Mouse (Mus musculus) liver, embryonic 13.5 days (tissue): ENCODE results near the gene Hjurp. TPM values are rescaled to one million over a fixed set of nuclear protein-coding genes. Genes with fewer than 3 reads are reported as not detected.

ENCODE experiments used
- ATAC-seq: fragments of 200-750 bp; cut with Nextera tagmentation; 2 replicates; pipeline ENCODE4 v1.8.0; 2017; ENCODE audit warnings: low read depth, mild to moderate bottlenecking, moderate number of reproducible peaks, moderate library complexity
- DNase-seq: peaks from one replicate; pipeline ENCODE4 v3.0.0; 2022
- H3K27ac ChIP-seq: fragments of 300-500 bp; sonication (generic); 2 replicates; pipeline ENCODE4 v1.5.1; 2015; ENCODE audit warnings: moderate library complexity, mild to moderate bottlenecking, inconsistent platforms
- H3K27me3 ChIP-seq: fragments of 300-500 bp; sonication (generic); 2 replicates; pipeline ENCODE4 v1.6.1; 2015; ENCODE audit warnings: mild to moderate bottlenecking, inconsistent platforms
- H3K36me3 ChIP-seq: fragments of 300-500 bp; sonication (generic); 2 replicates; pipeline ENCODE4 v1.6.1; 2015; ENCODE audit warnings: mild to moderate bottlenecking, inconsistent platforms
- H3K4me1 ChIP-seq: fragments of 300-500 bp; sonication (generic); replicated peaks from 2 replicates; pipeline ENCODE4 v1.6.1; 2015; ENCODE audit warnings: inconsistent platforms
- H3K4me2 ChIP-seq: fragments of 300-500 bp; sonication (generic); 2 replicates; pipeline ENCODE4 v1.6.1; 2015; ENCODE audit warnings: inconsistent platforms, mild to moderate bottlenecking, moderate library complexity
- H3K4me3 ChIP-seq: fragments of 300-500 bp; sonication (generic); replicated peaks from 2 replicates; pipeline ENCODE4 v1.5.1; 2015; ENCODE audit warnings: mild to moderate bottlenecking, inconsistent platforms
- H3K9ac ChIP-seq: fragments of 300-500 bp; sonication (generic); 2 replicates; pipeline ENCODE4 v1.6.1; 2015; ENCODE audit warnings: mild to moderate bottlenecking, inconsistent platforms
- H3K9me3 ChIP-seq: fragments of 300-500 bp; sonication (generic); replicated peaks from 2 replicates; pipeline ENCODE4 v1.6.1; 2016; ENCODE audit warnings: inconsistent platforms
- WGBS: fragments of 180-500 bp; shearing (Covaris S2); methylation state at CpG from one replicate; pipeline ENCODE4 v1.1.7; 2015; ENCODE audit not compliant: insufficient replicate concordance; 5-methylcytosine and 5-hydroxymethylcytosine counted together
- polyA plus RNA-seq: library from polyadenylated mRNA; unstranded; fragments of >200 nt; fragmentation: Nextera tagmentation; extraction: Ambion mirVana; gene quantifications from 2 replicates; pipeline ENCODE4 v1.2.1, GENCODE M21; 2015

The Hjurp gene
- polyA plus RNA-seq, 1 experiment from 2014 or later = 61.0 TPM

GRCm38 (mm10) chr1:88276524-88277097, 822 bp downstream of the Hjurp start:
- DNase-seq (no peak), ATAC-seq (peak; percentile 49)
- peak overlapping the region; percentile 77 for H3K9ac ChIP-seq

GRCm38 (mm10) chr1:88275698-88276523, 1.5 kb downstream of the Hjurp start:
- no peaks in the 10 kb centered on the region for H3K9me3 ChIP-seq
- peak overlapping the region; percentile 60 for H3K4me2 ChIP-seq
- H3K27ac ChIP-seq = peak overlapping the region; percentile 83
- peak overlapping the region; percentile 61 for H3K4me3 ChIP-seq
- ATAC-seq (no peak), DNase-seq (no peak)
- H3K9ac ChIP-seq = peak overlapping the region; percentile 77
- H3K4me1 ChIP-seq = peaks cover 52% of the 10 kb centered on the region
- H3K27me3 ChIP-seq = no peaks in the 10 kb centered on the region
- peaks cover 51% of the 10 kb centered on the region for H3K36me3 ChIP-seq
- 61% methylated on average over 13 of the region's 13 CpGs for WGBS

More at GRCm38 (mm10) chr1:88276524-88277097, 822 bp downstream of the Hjurp start:
- Histone ChIP-seq H3K4me3 (peak overlapping the region; percentile 61), H3K27ac (peak overlapping the region; percentile 83), H3K36me3 (peaks cover 45% of the 10 kb centered on the region), H3K9me3 (no peaks in the 10 kb centered on the region), H3K4me2 (peak overlapping the region; percentile 60), H3K4me1 (peaks cover 52% of the 10 kb centered on the region), H3K27me3 (no peaks in the 10 kb centered on the region)
- WGBS = 17% methylated on average over 10 of the region's 10 CpGs

GRCm38 (mm10) chr1:88275078-88275680, 2.3 kb downstream of the Hjurp start:
- DNase-seq = no peak
- Histone ChIP-seq H3K27ac (no peak overlapping the region), H3K4me3 (peak overlapping the region; percentile 61), H3K9ac (peak overlapping the region; percentile 77), H3K9me3 (no peaks in the 10 kb centered on the region), H3K27me3 (no peaks in the 10 kb centered on the region), H3K36me3 (peaks cover 51% of the 10 kb centered on the region), H3K4me2 (peak overlapping the region; percentile 60), H3K4me1 (peaks cover 51% of the 10 kb centered on the region)
- ATAC-seq = no peak
- 66% methylated on average over 13 of the region's 13 CpGs for WGBS

- H3K4me2 ChIP-seq = peak overlapping the region; percentile 60; the same call in 1 of the 2 replicates
- WGBS = 73% methylated on average over 11 of the region's 11 CpGs
- no peak overlapping the region for H3K9ac ChIP-seq
- no peaks in the 10 kb centered on the region for H3K9me3 ChIP-seq
- H3K4me3 ChIP-seq = no peak overlapping the region
- H3K27me3 ChIP-seq = no peaks in the 10 kb centered on the region
- H3K36me3 ChIP-seq = peaks cover 58% of the 10 kb centered on the region
- H3K27ac ChIP-seq = no peak overlapping the region
- H3K4me1 ChIP-seq = peaks cover 45% of the 10 kb centered on the region
- DNase-seq (no peak), ATAC-seq (no peak)
These were observed 2.9 kb downstream of the Hjurp start for GRCm38 (mm10) chr1:88274371-88275077.

GRCm38 (mm10) chr1:88273832-88274231, 3.6 kb downstream of the Hjurp start:
- no peak for ATAC-seq
- no peak for DNase-seq

GRCm38 (mm10) chr1:88273326-88273725, 4.1 kb downstream of the Hjurp start:
- ATAC-seq (no peak), DNase-seq (no peak)
- whole genome bisulfite sequencing = 83% methylated on average over 3 of the region's 3 CpGs
- H3K27ac ChIP-seq = no peak overlapping the region
- H3K9ac ChIP-seq = no peak overlapping the region
- peaks cover 39% of the 10 kb centered on the region for H3K4me1 ChIP-seq
- peaks cover 70% of the 10 kb centered on the region for H3K36me3 ChIP-seq
- no peak overlapping the region for H3K4me2 ChIP-seq
- H3K4me3 ChIP-seq = no peak overlapping the region
- no peaks in the 10 kb centered on the region for H3K27me3 ChIP-seq
- no peaks in the 10 kb centered on the region for H3K9me3 ChIP-seq

More at GRCm38 (mm10) chr1:88273832-88274231, 3.6 kb downstream of the Hjurp start:
- no peak overlapping the region for H3K4me3 ChIP-seq
- no peak overlapping the region for H3K4me2 ChIP-seq
- H3K9ac ChIP-seq = no peak overlapping the region
- WGBS = 73% methylated on average over 4 of the region's 4 CpGs
- H3K4me1 ChIP-seq = peaks cover 40% of the 10 kb centered on the region
- H3K36me3 ChIP-seq = peaks cover 65% of the 10 kb centered on the region
- H3K27me3 ChIP-seq = no peaks in the 10 kb centered on the region
- H3K9me3 ChIP-seq = no peaks in the 10 kb centered on the region
- no peak overlapping the region for H3K27ac ChIP-seq

GRCm38 (mm10) chr1:88272851-88273250, 4.6 kb downstream of the Hjurp start:
- peaks cover 75% of the 10 kb centered on the region for H3K36me3 ChIP-seq
- DNase-seq = no peak
- 58% methylated on average over 4 of the region's 4 CpGs for WGBS
- no peak overlapping the region for H3K4me2 ChIP-seq
- ATAC-seq = no peak
- H3K9ac ChIP-seq = no peak overlapping the region
- no peak overlapping the region for H3K27ac ChIP-seq
- no peak overlapping the region for H3K4me3 ChIP-seq
- peaks cover 34% of the 10 kb centered on the region for H3K4me1 ChIP-seq
- no peaks in the 10 kb centered on the region for H3K9me3 ChIP-seq
- H3K27me3 ChIP-seq = no peaks in the 10 kb centered on the region

- Histone ChIP-seq H3K4me2 (no peak overlapping the region), H3K27me3 (no peaks in the 10 kb centered on the region), H3K36me3 (peaks cover 93% of the 10 kb centered on the region), H3K9ac (no peak overlapping the region), H3K9me3 (no peaks in the 10 kb centered on the region), H3K27ac (no peak overlapping the region), H3K4me3 (no peak overlapping the region), H3K4me1 (peaks cover 8% of the 10 kb centered on the region)
- DNase-seq = no peak
- 83% methylated on average over 12 of the region's 12 CpGs for WGBS
- no peak for ATAC-seq
These were observed 7.7 kb downstream of the Hjurp start for GRCm38 (mm10) chr1:88269539-88270309.

GRCm38 (mm10) chr1:88268070-88268469, 9.4 kb downstream of the Hjurp start:
- Histone ChIP-seq H3K4me1 (no peaks in the 10 kb centered on the region), H3K4me2 (no peak overlapping the region), H3K4me3 (no peak overlapping the region), H3K27ac (no peak overlapping the region), H3K9ac (no peak overlapping the region), H3K9me3 (no peaks in the 10 kb centered on the region), H3K27me3 (no peaks in the 10 kb centered on the region), H3K36me3 (peaks cover 93% of the 10 kb centered on the region)
- no peak for DNase-seq
- 77% methylated on average over 6 of the region's 6 CpGs for WGBS
- ATAC-seq = no peak

GRCm38 (mm10) chr1:88267489-88267888, 9.9 kb downstream of the Hjurp start:
- 83% methylated on average over 6 of the region's 6 CpGs for WGBS
- H3K27ac ChIP-seq = no peak overlapping the region
- H3K4me3 ChIP-seq = no peak overlapping the region
- H3K27me3 ChIP-seq = no peaks in the 10 kb centered on the region
- no peaks in the 10 kb centered on the region for H3K9me3 ChIP-seq
- no peak overlapping the region for H3K4me2 ChIP-seq
- ATAC-seq (0 out of 2 replicates have a peak, but pooled peaks have one; percentile 1), DNase-seq (no peak)
- peaks cover 93% of the 10 kb centered on the region for H3K36me3 ChIP-seq
- H3K9ac ChIP-seq = no peak overlapping the region
- peaks cover 6% of the 10 kb centered on the region; the same call in 1 of the 2 replicates for H3K4me1 ChIP-seq
